Mouse (Mus musculus): Measurements from ENCODE around the gene Ift140. TPM values are rescaled to one million over a fixed set of nuclear protein-coding genes. Genes with fewer than 3 reads are reported as not detected.
"Not testable (repeated sequence)": the region's sequence is repeated elsewhere in the genome, so short reads cannot be mapped to it uniquely, and the experiment has no call there.

Ift140 gene
- total and polyA plus RNA-seq, 3 experiments: 3.4 to 9.0 TPM; not detected in 1

- no peak for TF ChIP-seq MAX (IDR thresholded peaks at IDR 0.05; ENCODE audit: low read length)
- no peak for TF ChIP-seq ELF1 (IDR thresholded peaks at IDR 0.05; ENCODE audit: low read depth, low read length)
- no peak for TF ChIP-seq TCF12 (IDR thresholded peaks at IDR 0.05; ENCODE audit: low read depth, low read length)
- TF ChIP-seq MAFK (IDR thresholded peaks at IDR 0.05; ENCODE audit: borderline replicate concordance, low read depth, low read length): no peak
- TF ChIP-seq MYB (IDR thresholded peaks at IDR 0.05; ENCODE audit: low read depth, low read length): no peak
- no peak for TF ChIP-seq BHLHE40 (IDR thresholded peaks at IDR 0.05; ENCODE audit: borderline replicate concordance, low read depth, low read length)
- peak; percentile 62 to 67 (median 64) for TF ChIP-seq CTCF (IDR thresholded peaks at IDR 0.05 in 2 of 3, conservative IDR thresholded peaks at IDR 0.05 in 1 of 3; ENCODE audit: control insufficient read depth in 1 of 3, insufficient read depth in 1 of 3, low read depth in 2 of 3, low read length in 3 of 3, poor library complexity in 1 of 3, severe bottlenecking in 1 of 3)
- TF ChIP-seq ZMIZ1 (IDR thresholded peaks at IDR 0.05; ENCODE audit: low read depth, low read length): no peak
- TF ChIP-seq USF2 (IDR thresholded peaks at IDR 0.05; ENCODE audit: borderline replicate concordance in 1 of 2, insufficient read depth in 1 of 2, low read depth in 1 of 2, low read length in 2 of 2): no peak
- no peak for TF ChIP-seq E2F4 (IDR thresholded peaks at IDR 0.05; ENCODE audit: borderline replicate concordance, low read depth, low read length)
- peak; percentile 68 for TF ChIP-seq SMC3 (IDR thresholded peaks at IDR 0.05; ENCODE audit: low read depth, low read length)
- peak; percentile 37 for TF ChIP-seq ZC3H11A (IDR thresholded peaks at IDR 0.05; ENCODE audit: low read depth, low read length)
- TF ChIP-seq NRF1 (IDR thresholded peaks at IDR 0.05; ENCODE audit: insufficient read depth, low read depth, low read length, poor library complexity, severe bottlenecking): no peak
- TF ChIP-seq RAD21 (IDR thresholded peaks at IDR 0.05; ENCODE audit: low read depth, low read length): peak; percentile 31
- TF ChIP-seq GATA1 (IDR thresholded peaks at IDR 0.05; ENCODE audit: low read depth, low read length): no peak
- H3K9me3 ChIP-seq (replicated peaks; ENCODE audit: insufficient read depth, low read length): no peaks in the 10 kb centered on the region
- H3K9ac ChIP-seq (ENCODE audit: control insufficient read depth, low read depth, low read length, poor library complexity, severe bottlenecking): no peak overlapping the region
- H3K36me3 ChIP-seq (ENCODE audit: control insufficient read depth in 1 of 2, insufficient read depth in 2 of 2, low read length in 2 of 2): no peaks in the 10 kb centered on the region
- H3K27me3 ChIP-seq (ENCODE audit: control insufficient read depth in 1 of 2, insufficient read depth in 2 of 2, low read length in 2 of 2): peaks cover 0 to 11% of the 10 kb centered on the region in 2 experiments; a peak in 3 of 4 replicates
- DNase-seq (ENCODE audit: low read depth, low spot score): peak; percentile 47
- H3K79me2 ChIP-seq (ENCODE audit: control insufficient read depth, insufficient read depth, low read length, poor library complexity): no peaks in the 10 kb centered on the region
- no peak overlapping the region for H3K27ac ChIP-seq (ENCODE audit: control insufficient read depth, low read depth, low read length)
- peaks cover 0 to 4% of the 10 kb centered on the region in 2 experiments; a peak in 3 of 4 replicates for H3K4me1 ChIP-seq (ENCODE audit: control insufficient read depth in 1 of 2, insufficient read depth in 2 of 2, low read length in 2 of 2)
- H3K4me3 ChIP-seq (ENCODE audit: control insufficient read depth in 1 of 2, insufficient read depth in 1 of 2, low read depth in 2 of 2, low read length in 2 of 2): no peak overlapping the region
These were observed 108.1 kb downstream of the Ift140 start for GRCm38 (mm10) chr17:25123979-25124378.

- H3K4me3 ChIP-seq (ENCODE audit: control insufficient read depth in 1 of 2, insufficient read depth in 1 of 2, low read depth in 2 of 2, low read length in 2 of 2); H3K27ac ChIP-seq (ENCODE audit: control insufficient read depth, low read depth, low read length); H3K79me2 ChIP-seq (ENCODE audit: control insufficient read depth, insufficient read depth, low read length, poor library complexity); H3K4me1 ChIP-seq (ENCODE audit: control insufficient read depth in 1 of 2, insufficient read depth in 2 of 2, low read length in 2 of 2); H3K9me3 ChIP-seq (replicated peaks; ENCODE audit: insufficient read depth, low read length); H3K36me3 ChIP-seq (ENCODE audit: control insufficient read depth in 1 of 2, insufficient read depth in 2 of 2, low read length in 2 of 2); H3K9ac ChIP-seq (ENCODE audit: control insufficient read depth, low read depth, low read length, poor library complexity, severe bottlenecking); H3K27me3 ChIP-seq (ENCODE audit: control insufficient read depth in 1 of 2, insufficient read depth in 2 of 2, low read length in 2 of 2): not testable (repeated sequence)
- DNase-seq (ENCODE audit: low read depth, low spot score): peak; percentile 15
These were observed 109.7 kb downstream of the Ift140 start for GRCm38 (mm10) chr17:25125442-25126060.

Measured in MEL (cell line).